Mouse (Mus musculus): ENCODE results near the gene Gm9048. TPM values are rescaled to one million over a fixed set of nuclear protein-coding genes. Genes with fewer than 3 reads are reported as not detected.
"Not testable (repeated sequence)": the region's sequence is repeated elsewhere in the genome, so short reads cannot be mapped to it uniquely, and the experiment has no call there.

The Gm9048 gene
- total RNA-seq (2021) = not detected
- long read RNA-seq, experiment 1 = 0 reads
- long read RNA-seq, experiment 2 = 0 reads

GRCm38 (mm10) chr10:118348579-118348978 lies at the start of gene Gm9048:
TSS of gene Gm9048 (minus strand) at chr10:118348679.
- intact Hi-C loops (cut with DNase I); DNase-seq: not testable (repeated sequence)

GRCm38 (mm10) chr10:118370443-118370842 lies 22.0 kb upstream of the Gm9048 start:
- DNase-seq = peak; percentile 60 to 63
- intact Hi-C loops (cut with DNase I) = no loop called here

DNA sequence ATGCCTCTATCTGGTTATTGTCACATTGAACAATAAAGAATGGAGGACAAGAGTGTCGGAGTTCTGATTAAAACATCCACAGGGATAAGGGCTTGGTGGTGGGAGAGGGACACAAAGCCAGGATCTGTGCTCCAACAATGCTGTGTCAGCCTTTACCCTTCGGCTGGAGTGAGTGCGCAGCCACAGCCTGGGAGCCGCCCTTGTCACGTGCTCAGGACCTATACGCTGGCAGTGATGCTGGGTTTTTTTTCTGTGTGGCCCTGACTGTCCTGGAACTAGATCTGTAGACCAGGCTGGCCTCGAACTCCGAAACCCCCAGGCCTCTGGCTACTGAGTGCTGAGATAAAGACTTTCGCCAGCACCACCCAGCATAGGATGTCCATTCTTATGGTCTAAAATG lies 21.0 kb upstream of the Gm9048 start:
- no peak for DNase-seq
- intact Hi-C loops (cut with DNase I) = no loop called here

GRCm38 (mm10) chr10:118354005-118354404 lies 5.5 kb upstream of the Gm9048 start, which contains the start of gene Gm9049:
TSS of gene Gm9049 (minus strand) at chr10:118354105.
- DNase-seq; intact Hi-C loops (cut with DNase I): not testable (repeated sequence)

GRCm38 (mm10) chr10:118343155-118343554 lies 5.3 kb downstream of the Gm9048 start, which contains the start of gene Gm9046:
TSS of gene Gm9046 (minus strand) at chr10:118343255.
- DNase-seq; intact Hi-C loops (cut with DNase I): not testable (repeated sequence)

DNA sequence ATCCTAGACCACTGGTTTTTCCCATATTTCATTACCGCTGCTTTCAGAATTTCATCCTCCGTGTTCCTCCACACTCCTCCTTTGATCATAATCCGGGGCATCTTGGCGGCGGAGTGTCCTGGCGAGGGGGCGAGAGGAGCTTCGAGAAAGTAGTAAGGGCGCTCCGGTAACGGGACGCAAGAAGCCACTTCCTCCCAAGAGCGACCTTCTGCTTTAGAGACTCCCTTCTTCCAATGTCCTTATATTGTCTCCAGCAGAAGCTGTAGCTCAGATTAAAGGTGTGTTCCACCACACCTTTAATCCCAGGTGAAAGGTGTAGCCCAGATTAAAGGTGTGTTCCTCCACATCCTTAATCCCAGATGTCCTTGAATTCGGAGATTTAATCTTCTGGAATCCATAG lies 10.7 kb downstream of the Gm9048 start, which contains the start of gene Gm9045:
Gene Gm9045, minus strand, starts transcription at position 101 of the 400 bp plus-strand sequence.
- DNase-seq; intact Hi-C loops (cut with DNase I): not testable (repeated sequence)

- DNase-seq; intact Hi-C loops (cut with DNase I): not testable (repeated sequence)
Observed at GRCm38 (mm10) chr10:118332308-118332707, 16.2 kb downstream of the Gm9048 start, which contains the start of gene Gm9044. TSS of gene Gm9044 (minus strand) at chr10:118332408.

- intact Hi-C loops (cut with DNase I); DNase-seq: not testable (repeated sequence)
Observed at GRCm38 (mm10) chr10:118326869-118327268, 21.6 kb downstream of the Gm9048 start, which contains the start of gene Gm9040. TSS of gene Gm9040 (minus strand) at chr10:118326969.

DNA sequence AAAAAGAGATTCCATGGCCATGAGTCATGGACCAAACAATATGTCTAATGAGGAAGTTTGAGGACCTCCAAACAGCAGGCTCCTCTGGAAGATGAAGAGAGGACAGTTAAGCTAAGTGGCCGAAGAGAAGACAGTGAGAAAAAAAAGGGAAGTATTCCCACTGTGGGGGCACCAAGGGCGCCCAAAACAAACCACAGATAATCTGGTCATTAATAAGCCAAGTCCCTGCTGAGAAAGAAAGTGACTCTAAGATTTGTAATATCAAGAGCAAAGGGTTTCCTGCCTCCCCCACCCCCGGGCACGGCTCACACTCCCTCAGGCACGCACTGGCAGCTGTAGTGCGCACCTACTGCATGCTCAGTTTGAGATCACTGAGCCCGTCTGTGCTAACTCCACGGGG lies 29.5 kb downstream of the Gm9048 start:
- intact Hi-C loops (cut with DNase I) = no loop called here
- no peak for DNase-seq

DNA sequence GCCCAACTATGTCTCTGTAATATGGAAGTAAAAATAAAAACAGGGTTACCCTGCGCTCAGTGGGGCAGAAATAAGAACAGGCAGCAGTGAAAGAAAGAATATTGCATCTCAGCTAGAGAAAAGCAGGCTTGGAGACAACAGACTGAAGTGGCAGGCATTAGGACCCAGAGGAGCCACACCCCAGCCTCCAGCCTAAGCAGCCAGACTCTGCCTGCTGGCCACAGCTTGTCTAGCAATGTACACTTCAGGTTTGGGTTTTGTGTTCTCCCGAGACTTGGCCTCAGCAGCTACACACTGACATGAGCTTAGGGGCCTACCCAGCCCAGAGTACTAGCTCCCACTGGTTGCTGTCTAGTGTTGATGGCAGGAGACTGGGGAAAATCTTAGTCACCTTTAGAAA lies 46.3 kb downstream of the Gm9048 start:
- intact Hi-C loops (cut with DNase I); DNase-seq: not testable (repeated sequence)

Other genes starting within 250 kb of the Gm9048 start
- 1 to 10 TPM; 1.9 to 3.0 TPM for gene Mdm1, start 206.9 kb downstream of the Gm9048 start, total RNA-seq (2021)
- gene Il22, start 143.7 kb downstream of the Gm9048 start, total RNA-seq (2021) = not detected
- under 1 TPM; 0.47 to 0.48 TPM for gene Gm32717, start 107.9 kb downstream of the Gm9048 start, total RNA-seq (2021)
- gene Gm32802, start 90.0 kb downstream of the Gm9048 start, total RNA-seq (2021) = under 1 TPM; 0.47 to 0.48 TPM
- not detected for gene Iltifb, start 53.6 kb downstream of the Gm9048 start, total RNA-seq (2021)
- gene Gm9040, start 21.7 kb downstream of the Gm9048 start, total RNA-seq (2021) = not detected
- not detected for gene Gm9044, start 16.3 kb downstream of the Gm9048 start, total RNA-seq (2021)
- not detected for gene Gm9045, start 10.8 kb downstream of the Gm9048 start, total RNA-seq (2021)
- gene Gm9046, start 5.4 kb downstream of the Gm9048 start, total RNA-seq (2021) = not detected
- gene Gm9049, start 5.4 kb upstream of the Gm9048 start, total RNA-seq (2021) = not detected
- not detected for gene Ifng, start 92.4 kb upstream of the Gm9048 start, total RNA-seq (2021)